Mouse (Mus musculus) thymus, adult 2 months (tissue): Measurements from ENCODE around the gene Vps36. TPM values are rescaled to one million over a fixed set of nuclear protein-coding genes. Genes with fewer than 3 reads are reported as not detected.
A peak's percentile ranks its signal among the peaks of the same experiment; 100 is the strongest.

Source experiments
- DNase-seq: peaks from one replicate; pipeline ENCODE4 v3.0.0; 2021
- H3K27ac ChIP-seq: fragments of 200-500 bp; 2 replicates; pipeline ENCODE4 v1.5.1; 2012; ENCODE audit warnings: low read length, control low read depth; ENCODE audit not compliant: control insufficient read depth, insufficient read depth
- H3K27me3 ChIP-seq: fragments of 200-500 bp; 2 replicates; pipeline ENCODE4 v1.6.1; 2012; ENCODE audit warnings: mild to moderate bottlenecking, low read length, moderate library complexity, mixed read lengths; ENCODE audit not compliant: control insufficient read depth, insufficient read depth
- H3K36me3 ChIP-seq: fragments of 200-500 bp; 2 replicates; pipeline ENCODE4 v1.6.1; 2012; ENCODE audit warnings: mild to moderate bottlenecking, low read length, moderate library complexity; ENCODE audit not compliant: control insufficient read depth, insufficient read depth
- H3K4me1 ChIP-seq: fragments of 200-500 bp; replicated peaks from 2 replicates; pipeline ENCODE4 v1.6.1; 2012; ENCODE audit warnings: low read length; ENCODE audit not compliant: control insufficient read depth, insufficient read depth
- H3K4me3 ChIP-seq: fragments of 200-500 bp; 2 replicates; pipeline ENCODE4 v1.5.1; 2012; ENCODE audit warnings: mild to moderate bottlenecking, low read length, control low read depth, moderate library complexity; ENCODE audit not compliant: control insufficient read depth, insufficient read depth
- CTCF ChIP-seq: fragments of 200-500 bp; IDR thresholded peaks from 2 replicates; pipeline ENCODE4 v1.5.1; 2012; ENCODE audit warnings: mild to moderate bottlenecking, control low read depth, low read length, moderate library complexity, borderline replicate concordance; ENCODE audit not compliant: control insufficient read depth, poor library complexity, insufficient read depth; ENCODE audit errors: extremely low read depth
- POLR2A ChIP-seq: fragments of 200-500 bp; IDR thresholded peaks from 2 replicates; pipeline ENCODE4 v1.6.1; 2012; ENCODE audit warnings: mild to moderate bottlenecking, low read length, control low read depth, moderate library complexity; ENCODE audit not compliant: control insufficient read depth, poor library complexity, insufficient read depth; ENCODE audit errors: extremely low read depth
- WGBS: fragments of 180-500 bp; shearing (Covaris S2); methylation state at CpG from one replicate; pipeline ENCODE4 v1.1.7; 2018; 5-methylcytosine and 5-hydroxymethylcytosine counted together
- polyA plus RNA-seq: library from polyadenylated mRNA; depleted of rRNA; stranded (reverse); fragments of >200 nt; gene quantifications from 2 replicates; pipeline ENCODE4 v1.2.3, GENCODE M21; 2012; rRNA removed

The Vps36 gene
- polyA plus RNA-seq = 14.6 and 16.9 TPM in 2 replicates

GRCm38 (mm10) chr8:22192660-22193431 lies at the start of gene Vps36:
Vps36 (plus strand) TSS chr8:22192809.
- peak within 1 kb of the TSS; percentile 37; the same call in 1 of the 2 replicates for H3K27ac ChIP-seq
- H3K36me3 ChIP-seq = no peaks in the 10 kb centered on the region
- TF ChIP-seq POLR2A = no peak
- peak; percentile 100 for TF ChIP-seq CTCF
- no peaks in the 10 kb centered on the region for H3K27me3 ChIP-seq
- H3K4me1 ChIP-seq = peaks cover 14% of the 10 kb centered on the region
- WGBS = under 1% methylated on average over 72 of the region's 73 CpGs
- peak; percentile 88 for DNase-seq
- peak within 1 kb of the TSS; percentile 98 for H3K4me3 ChIP-seq

DNA sequence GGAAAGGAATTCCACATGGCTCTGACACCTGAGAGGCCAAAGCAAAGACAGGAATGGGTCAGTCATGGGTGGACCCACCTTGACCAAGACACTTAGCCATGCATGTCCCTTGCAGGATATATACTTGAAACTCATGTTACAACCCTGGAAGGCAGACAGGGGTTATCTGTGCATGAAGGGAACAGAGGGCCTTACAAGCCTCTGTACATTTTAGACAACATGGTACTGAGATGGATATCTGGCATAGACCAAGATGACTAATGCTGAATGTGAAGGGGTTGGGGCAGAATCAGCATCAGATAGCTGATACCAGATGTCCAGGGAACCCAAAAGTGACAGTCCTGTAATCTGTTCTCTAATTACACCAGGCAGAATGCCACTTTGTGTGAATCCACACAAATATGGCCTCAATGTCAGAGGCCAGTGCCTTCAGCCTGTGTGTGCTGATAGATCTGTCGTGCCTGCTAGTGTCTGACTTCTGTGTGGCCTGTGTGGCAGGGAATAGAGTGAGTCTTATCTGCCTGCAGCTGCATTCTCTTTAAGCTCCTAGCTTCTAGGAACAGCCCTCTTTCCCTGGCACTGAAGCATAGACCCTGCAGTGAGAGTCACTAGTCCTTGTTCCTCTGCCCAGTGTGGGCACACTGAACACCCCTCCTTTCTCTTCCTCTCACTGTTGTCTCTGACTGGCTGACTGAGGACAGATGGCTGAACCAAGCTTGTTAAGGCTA lies 48.7 kb upstream of the Vps36 start:
- WGBS = 97% methylated on average over 1 of the region's 1 CpGs
- no peak for TF ChIP-seq CTCF
- TF ChIP-seq POLR2A = no peak
- Histone ChIP-seq H3K27ac (no peak overlapping the region), H3K36me3 (no peaks in the 10 kb centered on the region), H3K4me1 (no peaks in the 10 kb centered on the region), H3K27me3 (no peaks in the 10 kb centered on the region), H3K4me3 (no peak overlapping the region)
- no peak for DNase-seq

DNA sequence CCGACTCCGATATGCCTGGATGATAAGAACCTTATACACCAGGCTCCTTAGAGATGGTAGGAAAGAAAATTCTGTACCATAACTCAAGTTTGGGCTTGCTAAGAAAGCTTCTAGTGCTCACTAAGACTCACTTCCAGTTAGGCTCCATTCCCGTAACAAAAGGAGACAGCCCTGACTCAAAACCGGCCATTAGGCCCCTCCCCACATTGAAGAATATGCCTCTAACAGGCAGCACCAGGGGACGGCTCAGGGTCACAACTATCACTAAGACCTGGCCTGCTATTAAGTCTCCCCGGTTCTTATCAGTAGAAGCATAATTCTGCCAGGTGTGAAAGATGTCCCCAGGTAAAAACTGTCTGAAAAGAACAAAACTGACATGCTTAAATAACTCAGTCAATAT lies 46.8 kb upstream of the Vps36 start:
- no peak overlapping the region for H3K27ac ChIP-seq
- WGBS = 94% methylated on average over 6 of the region's 6 CpGs
- TF ChIP-seq POLR2A (no peak), CTCF (no peak)
- no peaks in the 10 kb centered on the region for H3K27me3 ChIP-seq
- H3K4me3 ChIP-seq = no peak overlapping the region
- H3K36me3 ChIP-seq = no peaks in the 10 kb centered on the region
- H3K4me1 ChIP-seq = no peaks in the 10 kb centered on the region
- no peak for DNase-seq

- Histone ChIP-seq H3K27ac (no peak overlapping the region), H3K4me1 (no peaks in the 10 kb centered on the region), H3K27me3 (no peaks in the 10 kb centered on the region), H3K4me3 (no peak overlapping the region), H3K36me3 (no peaks in the 10 kb centered on the region)
- WGBS = 89% methylated on average over 9 of the region's 9 CpGs
- DNase-seq = no peak
- TF ChIP-seq CTCF (no peak), POLR2A (no peak)
Observed at GRCm38 (mm10) chr8:22147706-22148366, 44.8 kb upstream of the Vps36 start.

DNA sequence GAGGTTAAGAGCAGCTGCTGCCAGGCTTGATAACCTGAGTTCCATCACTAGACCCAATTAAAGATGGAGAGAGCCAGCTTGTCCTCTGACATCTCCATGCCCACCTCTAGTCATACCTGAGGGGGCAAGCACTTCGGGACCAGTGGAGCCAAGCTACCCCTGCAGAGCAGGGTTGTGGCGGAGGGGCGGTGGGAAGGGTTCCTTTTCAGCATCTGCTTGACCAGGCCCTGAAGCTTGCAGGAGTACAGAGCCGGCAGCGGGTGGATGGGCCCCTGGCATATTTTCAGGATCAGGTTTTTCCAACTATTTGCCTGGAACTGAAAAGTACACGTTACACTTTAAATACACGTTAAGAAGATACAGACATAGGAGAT lies 44.3 kb upstream of the Vps36 start:
- whole genome bisulfite sequencing = 99% methylated on average over 7 of the region's 7 CpGs
- H3K36me3 ChIP-seq = no peaks in the 10 kb centered on the region
- no peak for DNase-seq
- no peak overlapping the region for H3K4me3 ChIP-seq
- no peak overlapping the region for H3K27ac ChIP-seq
- H3K4me1 ChIP-seq = no peaks in the 10 kb centered on the region
- TF ChIP-seq POLR2A (no peak), CTCF (no peak)
- H3K27me3 ChIP-seq = no peaks in the 10 kb centered on the region

GRCm38 (mm10) chr8:22149643-22150344 lies 42.8 kb upstream of the Vps36 start:
- WGBS = 95% methylated on average over 11 of the region's 11 CpGs
- H3K27ac ChIP-seq = no peak overlapping the region
- H3K4me3 ChIP-seq = no peak overlapping the region
- no peaks in the 10 kb centered on the region for H3K36me3 ChIP-seq
- no peak for DNase-seq
- no peak for TF ChIP-seq POLR2A
- TF ChIP-seq CTCF = no peak
- no peaks in the 10 kb centered on the region for H3K4me1 ChIP-seq
- H3K27me3 ChIP-seq = no peaks in the 10 kb centered on the region
